Mouse (Mus musculus) mature B cell (primary cell): ENCODE measurements around the gene Chchd10.

Experiments
- in situ Hi-C: fragments of 300-500 bp; cut with MboI; formaldehyde crosslinking; loops from 2 replicates; pipeline ENCODE4 v1.14.3; 2019

The Chchd10 gene

GRCm38 (mm10) chr10:75924324-75924723 lies 8.6 kb upstream of the Chchd10 start:
- in situ Hi-C loops: no loop called here

DNA sequence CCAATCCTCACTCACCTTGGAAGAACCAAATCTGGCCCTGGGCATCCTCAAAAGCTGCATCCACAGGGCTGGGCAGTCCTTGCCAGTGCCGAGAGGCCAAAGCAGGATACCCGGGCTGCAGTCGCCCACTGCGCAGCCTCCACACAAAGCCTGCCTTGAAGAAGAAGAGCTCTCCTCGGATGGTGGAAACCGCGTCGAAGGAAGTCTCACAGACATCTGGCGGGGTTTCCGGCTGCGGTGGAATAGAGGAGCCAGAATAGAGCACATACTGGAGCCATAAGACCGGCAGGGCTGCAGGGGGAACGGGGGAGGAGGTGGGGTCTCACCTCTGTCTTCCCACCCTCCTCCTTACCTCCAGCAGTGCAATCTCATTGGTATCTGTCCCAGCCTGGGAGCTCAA lies 6.5 kb upstream of the Chchd10 start:
- in situ Hi-C loops: no loop called here

DNA sequence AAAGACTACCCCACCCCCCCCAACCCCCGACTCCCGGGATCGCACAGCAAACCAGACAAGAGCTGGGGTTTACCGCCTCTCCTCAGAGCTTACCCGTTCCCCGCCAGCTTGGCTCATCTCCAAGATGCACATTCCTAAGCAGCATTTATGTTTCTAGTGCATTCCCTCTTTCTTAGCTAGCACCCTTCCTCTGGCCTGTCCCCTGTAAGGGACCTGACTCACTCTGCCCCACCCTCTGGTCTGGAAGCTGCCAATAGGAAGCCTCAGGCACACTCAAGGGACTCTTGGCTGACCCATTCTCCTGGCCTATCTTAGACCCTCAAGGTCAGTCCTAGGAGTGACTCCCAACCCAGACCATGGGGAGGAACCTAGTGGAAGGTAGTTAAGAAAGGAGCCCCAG lies 2.6 kb upstream of the Chchd10 start:
- in situ Hi-C loops: no loop called here

GRCm38 (mm10) chr10:75931311-75931710 lies 1.6 kb upstream of the Chchd10 start:
- in situ Hi-C loops: no loop called here

- in situ Hi-C loops: no loop called here
These were observed 750 bp upstream of the Chchd10 start for GRCm38 (mm10) chr10:75932081-75932678.

GRCm38 (mm10) chr10:75934991-75935390 lies 2.1 kb downstream of the Chchd10 start:
- in situ Hi-C loops: no loop called here

DNA sequence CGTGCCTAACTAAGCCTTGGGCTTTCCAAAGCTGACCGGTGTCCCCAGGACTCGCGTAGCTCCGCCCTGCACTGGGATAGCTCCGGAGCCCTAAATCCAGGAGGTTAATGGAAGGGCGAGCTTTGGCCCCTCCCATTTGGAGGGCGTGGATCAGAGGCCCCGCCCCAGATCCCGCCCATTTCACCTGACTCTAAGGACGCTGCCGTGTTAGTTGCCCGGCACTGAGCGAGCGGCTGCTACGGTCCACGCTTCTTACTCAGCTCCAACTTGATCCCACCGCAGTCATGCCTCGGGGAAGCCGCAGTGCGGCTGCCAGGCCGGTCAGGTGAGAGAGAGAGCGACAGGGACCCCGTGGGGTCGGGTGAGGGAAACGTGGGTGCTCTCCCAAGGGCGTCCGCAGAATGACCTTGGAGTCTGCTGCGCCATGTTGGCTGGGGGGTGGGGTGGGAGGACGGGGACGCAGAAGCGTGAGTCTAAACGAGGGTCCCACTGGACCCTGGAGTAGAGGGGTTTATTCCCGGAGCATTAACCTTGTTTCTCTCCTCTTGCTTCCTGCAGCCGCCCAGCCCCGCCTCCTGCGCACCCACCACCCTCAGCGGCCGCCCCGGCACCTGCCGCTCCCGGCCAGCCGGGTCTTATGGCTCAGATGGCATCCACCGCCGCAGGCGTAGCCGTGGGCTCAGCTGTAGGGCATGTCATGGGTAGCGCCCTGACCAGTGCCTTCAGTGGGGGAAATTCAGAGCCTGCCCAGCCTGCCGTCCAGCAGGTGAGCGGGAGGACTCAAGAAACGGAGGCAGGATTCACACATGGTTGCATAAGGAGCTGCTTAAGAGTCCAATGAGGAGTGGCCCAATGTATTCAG lies 3.0 kb downstream of the Chchd10 start, which contains the start of gene Mmp11:
TSS of gene Mmp11 (minus strand) at position 817 of the 862 bp plus-strand sequence.
- in situ Hi-C loops: no loop called here

GRCm38 (mm10) chr10:75936909-75937667 lies 4.2 kb downstream of the Chchd10 start:
- in situ Hi-C loops: no loop called here

DNA sequence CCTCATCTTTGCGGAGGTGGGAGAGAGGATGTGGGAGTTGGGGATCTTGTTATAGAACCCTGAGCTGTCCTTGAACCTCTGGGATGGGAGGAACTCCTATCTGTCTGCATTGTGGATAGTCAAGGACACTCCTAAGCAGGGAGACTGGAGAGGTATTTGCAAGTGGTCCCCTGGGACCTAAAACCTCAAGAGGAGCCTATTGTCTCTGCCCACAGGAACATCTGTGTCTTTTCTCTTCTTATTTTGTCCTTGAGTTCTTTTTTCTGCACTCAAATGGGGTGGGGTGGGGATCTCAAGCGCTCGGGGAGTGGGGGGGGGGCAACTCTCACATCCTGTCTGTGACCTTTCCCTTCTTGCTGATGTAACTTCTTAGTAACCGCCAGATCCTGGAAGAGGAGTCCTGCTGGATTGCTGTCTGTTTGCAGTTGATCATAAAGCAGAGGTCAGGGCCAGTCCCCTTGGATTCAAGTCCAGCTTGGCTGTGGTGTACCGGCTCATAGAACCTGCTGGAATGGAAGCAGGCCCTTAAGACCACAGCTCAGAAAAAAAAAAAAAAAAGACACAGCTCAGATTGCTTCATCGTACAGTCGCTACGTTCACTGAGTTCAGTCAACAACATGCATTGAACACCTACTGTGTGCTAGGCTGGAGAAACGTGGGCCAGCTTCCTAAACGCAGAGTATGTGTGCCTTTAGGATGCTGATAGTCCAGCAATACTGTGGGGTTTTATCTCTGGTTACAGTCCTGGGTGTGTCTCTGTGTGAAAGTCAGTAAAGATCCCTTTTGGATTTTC lies 5.1 kb downstream of the Chchd10 start:
- in situ Hi-C loops: no loop called here

GRCm38 (mm10) chr10:75939481-75940234 lies 6.7 kb downstream of the Chchd10 start:
- in situ Hi-C loops: no loop called here

GRCm38 (mm10) chr10:75940520-75940919 lies 7.6 kb downstream of the Chchd10 start, which contains the start of gene Gm867:
Gene Gm867 (minus strand): TSS chr10:75940672.
- in situ Hi-C loops: no loop called here

GRCm38 (mm10) chr10:75941042-75941824 lies 8.3 kb downstream of the Chchd10 start:
- in situ Hi-C loops: no loop called here

DNA sequence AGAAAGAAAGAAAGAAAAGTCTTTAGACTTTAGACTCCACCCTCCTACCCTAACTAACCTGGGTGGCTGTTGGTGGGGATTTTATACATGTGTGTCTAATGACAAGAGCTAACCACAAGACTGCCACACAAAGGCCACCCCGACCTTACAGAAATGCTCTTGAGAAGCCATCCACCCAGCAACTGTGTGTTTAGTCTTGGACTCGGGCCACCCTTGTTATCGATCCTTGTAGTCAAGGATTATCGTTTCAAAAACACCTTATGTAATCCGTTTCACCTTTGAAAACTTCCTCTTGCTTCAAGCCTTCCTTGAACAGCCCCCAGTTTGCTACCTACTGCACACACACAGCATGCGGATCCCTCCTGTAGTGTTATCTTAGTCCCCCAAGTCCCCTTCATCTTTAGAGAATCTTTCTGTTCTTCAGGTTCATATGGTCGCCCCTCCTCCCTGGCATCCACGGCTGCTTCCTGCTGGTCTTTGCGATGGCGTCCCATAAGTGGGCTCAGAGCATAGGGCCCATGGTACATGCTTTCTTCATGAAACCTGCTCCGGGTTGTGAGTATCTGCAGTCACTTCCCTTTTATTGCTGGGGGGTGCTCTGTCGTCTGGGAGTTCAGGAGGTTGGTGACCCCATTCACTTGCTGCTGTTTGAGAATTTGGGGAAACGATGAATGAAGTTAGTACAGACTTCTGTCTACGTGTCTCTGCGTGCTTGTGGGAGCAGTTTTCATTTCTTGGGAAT lies 10.0 kb downstream of the Chchd10 start, which contains the start of gene Vpreb3:
TSS of gene Vpreb3 (plus strand) at position 322 of the 742 bp plus-strand sequence.
- in situ Hi-C loops: no loop called here

GRCm38 (mm10) chr10:75944066-75944772 lies 11.3 kb downstream of the Chchd10 start:
- in situ Hi-C loops: no loop called here

DNA sequence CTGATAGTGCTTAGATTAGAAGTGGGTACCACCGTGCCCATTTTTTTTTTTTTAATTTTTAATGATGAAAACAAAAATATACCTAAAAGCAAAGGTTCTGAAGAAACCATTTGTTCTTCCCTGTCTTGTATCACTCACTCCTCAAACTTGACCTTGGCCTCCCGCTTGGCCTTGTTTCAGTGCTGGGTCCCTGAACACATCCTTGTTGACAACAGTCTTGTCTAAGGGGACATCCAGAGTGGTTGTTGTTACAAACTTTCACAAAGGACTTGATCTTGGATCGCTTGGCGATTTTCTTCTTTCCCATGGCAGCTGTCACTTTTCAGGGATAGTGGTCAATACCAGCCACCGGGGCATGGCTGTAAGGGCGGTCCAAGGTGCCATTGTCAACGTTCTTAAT lies 12.3 kb downstream of the Chchd10 start:
- in situ Hi-C loops: loop anchor here (5.0 kb wide), 1 partner anchor 48 kb away; no protein-coding TSS in a partner anchor

- in situ Hi-C loops: loop anchor here (5.0 kb wide), 1 partner anchor 49 kb away; no protein-coding TSS in a partner anchor
These were observed 13.0 kb downstream of the Chchd10 start for GRCm38 (mm10) chr10:75945896-75946295.

- in situ Hi-C loops: loop anchor here (5.0 kb wide), 1 partner anchor 51 kb away; no protein-coding TSS in a partner anchor
These were observed 15.1 kb downstream of the Chchd10 start for GRCm38 (mm10) chr10:75948079-75948478.
